Mouse (Mus musculus) ovary, adult 2 months (tissue): Measurements from ENCODE around the gene Gm3486. TPM values are rescaled to one million over a fixed set of nuclear protein-coding genes. Genes with fewer than 3 reads are reported as not detected.

Experiments used
- polyA plus RNA-seq: library from polyadenylated mRNA; depleted of rRNA; stranded (reverse); fragments of >200 nt; gene quantifications from 2 replicates; pipeline ENCODE4 v1.2.3, GENCODE M21; 2012; rRNA removed

Gm3486 gene
- polyA plus RNA-seq: not detected in 2 replicates

GRCm38 (mm10) chr14:41489385-41489784, at the start of gene Gm3486:
Gene Gm3486, minus strand, starts transcription at chr14:41489485.

GRCm38 (mm10) chr14:41453418-41453817, 35.9 kb downstream of the Gm3486 start, which contains the start of gene Gm7954:
Gene Gm7954, minus strand, starts transcription at chr14:41453518.

Other genes with a start within 250 kb of the Gm3486 start
- gene Gm2832, start 210.7 kb downstream of the Gm3486 start, polyA plus RNA-seq: not detected in 2 replicates
- gene Gm5798, start 140.9 kb downstream of the Gm3486 start, polyA plus RNA-seq: not detected in 2 replicates
- not detected in 2 replicates for gene Gm7945, start 103.1 kb downstream of the Gm3486 start, polyA plus RNA-seq
- gene Gm6482, start 81.2 kb downstream of the Gm3486 start, polyA plus RNA-seq: not detected in 2 replicates
- gene Gm7954, start 36.0 kb downstream of the Gm3486 start, polyA plus RNA-seq: not detected in 2 replicates
- not detected in 2 replicates for gene Gm7970, start 66.1 kb upstream of the Gm3486 start, polyA plus RNA-seq
- not detected in 2 replicates for gene 1700049E17Rik2, start 83.7 kb upstream of the Gm3486 start, polyA plus RNA-seq
- not detected in 2 replicates for gene Gm3072, start 135.1 kb upstream of the Gm3486 start, polyA plus RNA-seq
- gene Gm3676, start 157.0 kb upstream of the Gm3486 start, polyA plus RNA-seq: not detected in 2 replicates
- gene Gm8068, start 212.4 kb upstream of the Gm3486 start, polyA plus RNA-seq: not detected in 2 replicates